Mouse (Mus musculus): ENCODE measurements around the gene Leprot. TPM values are rescaled to one million over a fixed set of nuclear protein-coding genes. Genes with fewer than 3 reads are reported as not detected.

The Leprot gene
- polyA plus RNA-seq, 1 experiment: 158 TPM

- DNase-seq (ENCODE audit: low spot score): no peak
These were observed 16.7 kb downstream of the Leprot start for GRCm38 (mm10) chr4:101664160-101664750.

- DNase-seq (ENCODE audit: low spot score): no peak
These were observed 17.2 kb downstream of the Leprot start for GRCm38 (mm10) chr4:101664766-101665165.

GRCm38 (mm10) chr4:101669161-101669560 lies 21.6 kb downstream of the Leprot start:
- no peak for DNase-seq (ENCODE audit: low spot score)

GRCm38 (mm10) chr4:101669811-101670210 lies 22.3 kb downstream of the Leprot start:
- DNase-seq (ENCODE audit: low spot score): no peak

- DNase-seq (ENCODE audit: low spot score): no peak
These were observed 27.3 kb downstream of the Leprot start for GRCm38 (mm10) chr4:101674790-101675189.

- DNase-seq (ENCODE audit: low spot score): no peak
These were observed 28.2 kb downstream of the Leprot start for GRCm38 (mm10) chr4:101675726-101676125.

- DNase-seq (ENCODE audit: low spot score): no peak
These were observed 35.1 kb downstream of the Leprot start for GRCm38 (mm10) chr4:101682620-101683019.

- DNase-seq (ENCODE audit: low spot score): no peak
These were observed 35.6 kb downstream of the Leprot start for GRCm38 (mm10) chr4:101683086-101683485.

GRCm38 (mm10) chr4:101684821-101685220 lies 37.3 kb downstream of the Leprot start:
- no peak for DNase-seq (ENCODE audit: low spot score)

- DNase-seq (ENCODE audit: low spot score): no peak
These were observed 38.8 kb downstream of the Leprot start for GRCm38 (mm10) chr4:101686227-101686810.

- no peak for DNase-seq (ENCODE audit: low spot score)
These were observed 41.7 kb downstream of the Leprot start for GRCm38 (mm10) chr4:101689241-101689640.

GRCm38 (mm10) chr4:101689645-101690044 lies 42.1 kb downstream of the Leprot start:
- DNase-seq (ENCODE audit: low spot score): no peak

- no peak for DNase-seq (ENCODE audit: low spot score)
These were observed 45.4 kb downstream of the Leprot start for GRCm38 (mm10) chr4:101692892-101693291.

- no peak for DNase-seq (ENCODE audit: low spot score)
These were observed 47.0 kb downstream of the Leprot start for GRCm38 (mm10) chr4:101694529-101694928.

GRCm38 (mm10) chr4:101697236-101697635 lies 49.7 kb downstream of the Leprot start:
- DNase-seq (ENCODE audit: low spot score): no peak

GRCm38 (mm10) chr4:101699423-101699822 lies 51.9 kb downstream of the Leprot start:
- DNase-seq (ENCODE audit: low spot score): no peak

GRCm38 (mm10) chr4:101700892-101701640 lies 53.5 kb downstream of the Leprot start:
- DNase-seq (ENCODE audit: low spot score): no peak

GRCm38 (mm10) chr4:101705325-101705724 lies 57.8 kb downstream of the Leprot start:
- no peak for DNase-seq (ENCODE audit: low spot score)

GRCm38 (mm10) chr4:101707234-101707633 lies 59.7 kb downstream of the Leprot start:
- no peak for DNase-seq (ENCODE audit: low spot score)

- no peak for DNase-seq (ENCODE audit: low spot score)
These were observed 60.4 kb downstream of the Leprot start for GRCm38 (mm10) chr4:101707953-101708352.
